Mouse (Mus musculus) heart, adult 9 months (tissue): ENCODE results near the gene Hemk1.
A peak's percentile ranks its signal among the peaks of the same experiment; 100 is the strongest.

ENCODE experiments used
- DNase-seq, 2 experiments: peaks; one replicate each; pipeline ENCODE4 v3.0.0; 2022; ENCODE audit warnings: low spot score in 2 of 2

Hemk1 gene

DNA sequence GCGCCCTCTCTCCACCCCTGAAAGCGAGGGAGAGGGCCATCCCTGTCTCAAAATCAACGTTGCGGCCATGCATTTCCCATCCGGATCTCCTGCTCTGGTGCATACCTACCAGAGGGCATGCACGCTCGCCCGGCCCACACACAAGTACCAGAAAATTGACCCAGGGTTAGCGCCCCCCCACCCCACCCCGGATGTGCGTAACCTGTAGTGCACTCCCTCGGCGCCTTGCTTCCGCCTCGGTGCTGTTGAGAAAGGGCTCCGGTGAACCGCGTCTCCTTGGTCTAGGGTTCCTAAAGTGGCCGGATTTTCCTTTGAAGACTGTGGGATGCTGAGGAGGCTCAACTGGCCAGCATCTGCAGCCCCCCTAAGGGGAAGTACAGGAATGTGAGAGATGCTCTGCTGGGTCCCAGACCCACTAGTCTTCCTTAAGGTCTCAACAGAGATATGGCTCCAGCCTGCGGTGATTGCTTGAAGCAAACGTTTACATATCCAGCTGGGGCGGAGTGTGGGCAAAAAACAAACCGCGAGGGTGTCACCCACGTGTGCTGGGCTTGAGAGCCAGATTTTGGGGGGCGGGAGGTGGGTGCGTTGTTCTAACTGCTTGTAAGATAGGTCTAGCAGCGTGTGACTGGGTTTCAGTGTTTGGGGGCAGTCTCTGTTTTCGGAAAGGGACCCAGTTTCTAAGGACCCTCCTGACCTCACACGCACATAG, at the start of gene Hemk1:
Gene Hemk1, minus strand, starts transcription at position 179 of the 712 bp plus-strand sequence.
- DNase-seq, result peak; percentile 55 to 66

DNA sequence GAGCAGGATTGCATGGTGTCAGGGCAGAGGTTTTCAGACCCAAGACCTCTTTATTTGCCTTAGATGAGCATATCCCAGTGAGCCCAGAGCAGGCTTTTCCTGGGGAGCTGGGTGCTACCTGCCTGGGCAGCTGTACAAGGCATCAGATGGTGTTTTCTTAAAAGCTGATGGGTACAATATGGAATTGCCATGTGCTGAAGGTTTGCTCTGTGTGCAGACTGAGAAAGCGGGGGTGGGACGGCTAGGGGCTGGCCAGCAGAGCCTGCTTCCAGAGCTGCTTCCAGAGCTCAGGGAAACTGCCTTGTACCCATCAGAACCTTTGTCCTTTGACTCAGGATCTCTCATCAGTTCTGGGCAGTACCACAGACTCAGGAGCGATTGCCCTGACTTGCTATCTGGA, 49.6 kb upstream of the Hemk1 start:
- DNase-seq, result no peak

DNA sequence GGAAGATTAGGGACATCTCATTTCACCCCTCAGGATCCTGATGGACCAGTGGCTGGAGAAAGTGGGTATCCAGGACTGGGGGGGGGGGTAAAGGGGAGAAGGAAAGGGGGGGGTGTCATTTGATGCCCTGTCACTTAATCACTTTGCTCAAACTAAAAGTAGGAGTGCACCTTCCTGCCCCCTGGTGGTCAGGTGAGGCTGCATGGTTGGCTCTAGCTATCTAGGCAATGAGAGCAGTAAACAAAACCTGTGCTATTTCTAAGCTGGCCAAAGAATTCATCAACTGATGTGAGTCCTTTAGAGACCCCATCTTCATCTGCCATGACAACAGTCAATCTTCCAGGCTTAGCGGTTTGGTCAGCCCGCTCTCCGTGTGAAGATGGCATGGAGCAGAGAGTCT, 48.6 kb upstream of the Hemk1 start:
- DNase-seq, result no peak

DNA sequence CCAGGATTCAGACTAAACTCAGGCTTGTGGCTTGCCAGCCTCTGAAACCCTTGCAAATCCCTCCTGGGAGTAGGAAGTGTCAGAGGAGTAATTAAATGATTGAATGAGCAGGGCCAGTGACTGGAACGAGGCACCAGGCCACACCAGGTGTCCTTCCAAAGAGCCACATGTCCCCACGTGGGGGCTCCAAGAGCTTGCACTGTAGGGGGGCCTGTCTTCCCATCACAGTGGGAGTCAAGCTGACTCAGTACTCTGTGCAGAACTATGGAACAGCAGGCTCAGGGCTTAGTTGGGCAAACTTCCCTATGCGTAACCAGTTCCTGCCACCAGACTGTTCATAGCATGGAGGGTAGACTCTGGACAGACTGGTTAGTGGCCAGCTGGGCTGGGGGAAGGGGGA, 46.2 kb upstream of the Hemk1 start:
- DNase-seq, result no peak

GRCm38 (mm10) chr9:107381723-107382122, 43.6 kb upstream of the Hemk1 start:
- peak; percentile 14 to 15 for DNase-seq

GRCm38 (mm10) chr9:107377961-107378512, 39.9 kb upstream of the Hemk1 start:
- DNase-seq, result no peak

DNA sequence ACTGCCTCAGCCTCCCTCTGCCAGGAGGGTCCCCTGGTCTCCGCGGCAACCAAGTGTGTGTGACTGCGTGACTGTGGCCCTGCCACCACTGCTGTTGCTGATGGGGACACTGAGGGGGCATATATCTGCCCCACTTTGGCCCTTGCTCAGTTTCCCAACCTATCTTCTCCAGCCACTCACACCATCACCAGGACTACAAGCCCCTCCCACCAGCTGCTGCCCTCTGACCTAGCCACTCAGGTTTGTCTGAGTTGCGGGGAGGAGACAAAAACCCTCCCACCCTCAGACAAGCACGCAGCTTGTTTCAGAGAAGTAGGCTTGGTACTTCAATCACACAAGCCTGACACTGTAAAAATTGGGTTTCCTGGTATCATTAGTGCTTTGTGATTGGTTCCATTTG, 37.3 kb upstream of the Hemk1 start:
- no peak for DNase-seq

GRCm38 (mm10) chr9:107374623-107375022, 36.5 kb upstream of the Hemk1 start:
- DNase-seq, result no peak

DNA sequence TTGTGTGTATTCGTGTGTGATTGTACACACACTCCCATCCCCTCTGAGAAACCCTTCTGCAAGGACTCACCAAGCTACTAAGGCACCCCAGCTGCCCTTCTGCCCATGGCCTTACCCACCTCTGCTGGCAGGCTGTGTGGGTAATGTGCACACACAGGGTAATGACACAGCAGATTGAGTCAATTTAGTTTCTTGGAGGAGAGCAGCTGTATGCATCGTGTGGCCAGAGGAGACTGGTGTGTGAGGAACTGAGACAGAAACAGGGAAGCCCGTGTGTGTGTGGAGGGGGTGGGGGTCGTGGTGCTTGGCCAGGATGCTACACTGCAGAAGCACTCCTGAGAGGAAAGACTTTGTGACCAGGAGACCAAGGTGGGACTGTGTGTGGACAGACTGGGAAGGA, 34.3 kb upstream of the Hemk1 start:
- DNase-seq, result no peak

DNA sequence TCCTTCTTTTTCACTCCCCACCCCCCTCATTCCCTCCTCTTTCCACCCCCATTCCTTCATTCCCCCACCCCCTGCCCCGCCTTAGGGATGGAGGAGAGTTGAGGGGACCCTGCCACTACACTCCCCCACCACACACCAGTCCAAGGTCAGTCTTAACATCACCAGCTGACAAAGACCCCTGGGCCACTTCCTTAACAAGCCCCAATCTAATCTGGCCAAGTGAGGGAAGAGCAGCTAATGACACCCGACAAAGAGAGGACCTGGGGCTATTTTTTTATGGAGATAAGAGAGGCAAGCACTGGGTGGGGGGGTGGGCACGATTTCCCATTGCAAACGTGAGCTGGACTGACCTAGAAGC, 31.9 kb upstream of the Hemk1 start:
- DNase-seq, result no peak

GRCm38 (mm10) chr9:107369270-107370105, 31.3 kb upstream of the Hemk1 start:
- no peak for DNase-seq

DNA sequence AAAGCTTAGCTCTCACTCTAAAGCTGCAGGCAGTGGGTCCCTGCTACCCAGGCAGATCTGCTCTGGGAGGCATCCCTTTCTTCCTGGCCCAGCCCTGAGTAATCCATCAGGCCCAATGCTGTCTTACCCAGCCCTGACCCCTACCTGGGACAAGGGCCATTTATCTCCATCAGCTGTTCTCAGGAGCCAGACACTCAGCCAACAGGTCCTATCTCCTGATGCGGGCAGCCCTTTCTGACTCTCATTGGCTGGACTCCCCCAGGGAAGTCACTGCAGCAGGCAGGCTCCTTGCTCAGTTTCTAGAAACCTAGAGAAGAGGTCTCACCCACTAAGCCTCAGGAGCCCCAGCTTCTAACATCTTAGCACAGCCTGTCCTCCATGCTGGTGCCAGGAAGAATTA, 30.2 kb upstream of the Hemk1 start:
- DNase-seq, result no peak

DNA sequence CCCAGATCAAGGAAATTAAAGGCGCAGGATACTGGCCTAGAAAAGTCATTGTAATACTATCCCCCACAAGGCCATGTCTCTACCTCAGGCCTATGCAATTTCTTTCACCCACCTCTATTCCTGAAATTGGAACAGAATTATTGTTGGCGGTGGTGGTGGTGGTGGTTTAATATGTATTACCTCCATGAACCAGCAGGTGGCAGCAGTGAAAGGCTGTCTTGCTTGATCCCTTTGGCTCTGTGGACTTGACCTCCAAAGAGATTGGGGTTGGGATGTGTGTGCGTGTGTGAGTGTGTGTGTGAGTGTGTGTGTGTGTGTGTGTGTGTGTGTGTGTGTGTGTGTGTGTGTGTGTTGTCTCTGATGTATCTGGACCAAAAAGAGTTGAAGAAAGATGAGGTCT, 28.5 kb upstream of the Hemk1 start:
- peak in 1 of 2 experiments; percentile 19 for DNase-seq

- no peak for DNase-seq
Observed at GRCm38 (mm10) chr9:107360989-107361388, 22.8 kb upstream of the Hemk1 start.

GRCm38 (mm10) chr9:107357651-107358050, 19.5 kb upstream of the Hemk1 start:
- peak in 1 of 2 experiments; percentile 55 for DNase-seq

DNA sequence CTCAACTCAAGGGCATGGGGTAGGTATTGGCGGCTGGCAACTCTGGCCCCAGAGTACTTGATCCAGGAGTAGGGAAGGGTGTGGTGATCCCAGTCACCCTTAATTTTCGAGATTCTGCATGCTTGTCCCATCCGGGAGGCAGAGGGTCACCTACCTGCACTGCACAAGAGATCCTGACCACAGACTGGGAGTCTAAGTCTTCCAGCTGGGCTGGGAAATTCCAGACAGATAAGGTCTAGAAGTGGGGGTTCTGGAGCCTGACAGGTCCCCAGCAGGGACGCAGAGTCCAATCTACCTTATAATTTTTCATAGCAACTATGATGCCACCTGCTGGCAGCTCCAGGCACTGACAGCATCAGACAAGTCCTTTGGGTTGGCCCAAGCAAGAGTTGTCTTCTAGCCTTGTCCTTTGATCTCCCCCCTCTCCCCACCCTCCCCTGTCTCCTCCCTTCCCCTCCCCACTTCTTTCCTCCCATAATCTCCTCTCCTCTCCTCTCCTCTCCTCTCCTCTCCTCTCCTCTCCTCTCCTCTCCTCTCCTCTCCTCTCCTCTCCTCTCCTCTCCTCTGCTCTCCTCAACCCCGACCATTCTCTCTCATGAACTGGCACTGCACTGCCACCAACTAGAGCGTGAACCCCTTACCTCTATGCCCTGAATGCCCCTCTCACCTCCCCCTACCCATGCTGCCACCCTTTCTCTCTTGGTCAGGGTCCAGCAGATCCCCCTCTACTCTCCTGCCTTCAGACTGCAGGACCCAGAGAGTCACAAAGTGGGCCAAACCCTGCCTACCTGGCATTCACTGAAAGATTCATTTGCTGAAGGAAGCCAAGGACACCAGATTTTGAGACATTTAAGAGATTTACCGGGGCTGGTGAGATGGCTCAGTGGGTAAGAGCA, 18.0 kb upstream of the Hemk1 start:
- peak in 1 of 2 experiments; percentile 34 for DNase-seq

GRCm38 (mm10) chr9:107354826-107355225, 16.7 kb upstream of the Hemk1 start:
- no peak for DNase-seq

- DNase-seq, result no peak
Observed at GRCm38 (mm10) chr9:107349321-107349720, 11.2 kb upstream of the Hemk1 start.

GRCm38 (mm10) chr9:107347586-107348183, 9.5 kb upstream of the Hemk1 start:
- no peak for DNase-seq

DNA sequence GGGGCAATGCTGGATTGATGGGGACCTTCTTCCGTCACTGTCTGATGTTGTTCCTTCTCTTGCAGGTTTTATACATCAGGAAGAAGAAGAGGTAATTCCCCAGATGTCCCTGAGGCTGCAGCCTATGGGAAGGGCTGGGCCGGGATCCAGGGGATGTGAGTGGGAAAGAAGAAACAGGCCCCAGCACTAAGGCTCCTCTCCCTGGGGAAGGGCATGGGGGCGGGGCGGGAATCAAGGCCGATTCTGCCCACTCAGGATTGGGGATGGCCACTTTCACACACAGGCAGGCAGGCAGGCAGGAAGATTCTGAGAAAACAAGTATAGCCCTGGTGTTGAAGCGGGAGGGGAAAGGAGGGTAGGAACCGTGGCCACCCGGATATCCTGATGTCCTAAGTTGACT, 7.9 kb upstream of the Hemk1 start:
- no peak for DNase-seq

GRCm38 (mm10) chr9:107344027-107344426, 5.9 kb upstream of the Hemk1 start:
- no peak for DNase-seq
